Mouse (Mus musculus) spleen, postnatal 36 days (tissue): ENCODE results near the gene Unc80.

Experiments used
- DNase-seq, 2 experiments: peaks; one replicate each; pipeline ENCODE4 v3.0.0; 2022; ENCODE audit warnings: low spot score in 2 of 2, mixed read lengths in 1 of 2

The Unc80 gene

DNA sequence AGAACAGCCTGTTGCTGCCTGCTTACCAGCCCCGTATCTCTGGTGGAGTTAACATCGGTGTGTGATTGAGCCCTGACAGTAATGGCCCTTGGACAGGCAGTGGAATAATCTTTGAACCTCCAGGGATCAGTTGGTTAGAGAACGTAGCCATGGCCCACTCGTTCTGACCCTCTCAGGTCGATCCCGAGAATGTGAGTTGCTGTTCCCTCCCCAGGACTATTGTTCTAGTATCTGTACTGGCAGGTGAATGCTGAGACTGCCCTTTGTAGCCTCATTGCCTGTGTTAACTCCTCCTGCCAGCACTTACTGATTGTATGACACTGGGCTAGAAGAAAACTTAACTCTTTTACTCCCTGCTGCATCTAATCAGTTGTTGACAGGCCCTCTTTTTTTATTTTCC is 236.4 kb downstream of the Unc80 start:
- no peak for DNase-seq

DNA sequence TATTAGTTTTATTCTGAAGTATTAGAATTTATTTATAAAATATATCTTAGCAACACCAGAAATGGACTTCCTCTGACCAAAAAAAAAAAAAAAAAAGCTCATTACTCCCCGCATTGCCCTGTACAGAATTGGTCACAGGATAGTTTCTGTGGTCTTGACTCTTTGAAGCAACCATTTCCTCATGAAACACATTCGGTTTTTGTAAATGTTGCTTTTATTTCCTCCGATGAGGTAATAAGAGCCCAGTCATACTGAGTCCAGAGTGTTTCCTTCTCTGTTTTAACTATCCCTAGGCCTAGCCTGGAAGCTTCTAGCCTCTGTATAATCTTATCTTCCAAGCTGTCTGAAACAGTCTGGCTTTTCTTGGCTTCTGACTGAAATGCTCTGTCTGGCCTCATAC is 244.7 kb downstream of the Unc80 start:
- DNase-seq, result no peak

DNA sequence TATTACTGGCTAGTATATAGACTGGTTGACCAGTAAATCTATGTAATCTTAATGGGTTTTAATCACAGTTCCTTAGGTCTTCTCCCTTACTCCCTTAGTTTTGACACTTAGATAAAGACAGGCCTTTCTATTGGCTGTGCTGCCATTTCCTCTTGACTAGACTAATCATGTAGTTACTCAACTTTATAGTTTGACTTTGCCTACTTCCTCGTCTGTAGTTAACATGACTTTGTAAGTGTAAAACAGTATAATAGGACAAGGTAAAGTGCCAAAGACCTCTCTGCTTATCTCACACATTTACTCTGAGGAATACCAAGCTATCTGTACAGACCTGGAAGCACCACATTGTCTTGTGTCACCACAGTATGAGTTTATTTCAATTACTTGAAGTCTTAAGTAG is 262.4 kb downstream of the Unc80 start:
- DNase-seq, result no peak
